Mouse (Mus musculus): Measurements from ENCODE around the gene BC048679. TPM values are rescaled to one million over a fixed set of nuclear protein-coding genes. Genes with fewer than 3 reads are reported as not detected.
A peak's percentile ranks its signal among the peaks of the same experiment; 100 is the strongest.
"Not testable (repeated sequence)": the region's sequence is repeated elsewhere in the genome, so short reads cannot be mapped to it uniquely, and the experiment has no call there.

BC048679 gene
- total RNA-seq, 2 experiments from 2014 or later = not detected

DNA sequence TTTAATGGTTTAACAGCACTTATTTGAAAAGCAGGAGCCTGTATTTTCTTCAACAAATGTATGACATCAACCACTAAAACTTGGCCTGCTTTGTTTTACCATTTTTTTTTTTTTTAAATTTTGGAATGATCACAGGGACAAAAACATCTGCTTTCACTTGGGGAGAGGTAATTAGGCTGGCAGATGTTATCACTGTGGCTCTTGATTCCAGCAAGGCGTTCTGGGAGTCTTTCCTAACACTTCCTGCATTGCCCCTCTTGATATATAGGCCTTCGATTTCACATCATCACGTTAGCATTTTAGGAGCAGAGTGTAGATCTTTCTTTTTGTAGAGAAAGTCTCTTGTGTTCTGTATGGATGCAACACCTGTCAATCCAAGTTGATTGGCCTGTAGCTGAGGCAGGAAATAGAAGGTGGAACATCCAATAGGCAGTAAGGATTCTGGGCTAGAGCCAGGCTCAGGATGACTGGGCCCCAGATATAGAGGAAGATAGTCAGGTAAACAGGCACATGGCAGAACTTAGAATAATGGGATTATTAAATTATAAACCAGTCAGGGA, 18.5 kb downstream of the BC048679 start:
- intact Hi-C loops (cut with DNase I) = no loop called here

GRCm38 (mm10) chr7:81478261-81478660, 19.8 kb downstream of the BC048679 start:
- intact Hi-C loops (cut with DNase I); DNase-seq (ENCODE audit: low spot score): not testable (repeated sequence)

More for the DNA sequence above, 18.5 kb downstream of the BC048679 start:
- no peak for DNase-seq (ENCODE audit: low spot score)

GRCm38 (mm10) chr7:81476833-81477232, 21.2 kb downstream of the BC048679 start:
- intact Hi-C loops (cut with DNase I) = no loop called here
- no peak for DNase-seq (ENCODE audit: low spot score)

DNA sequence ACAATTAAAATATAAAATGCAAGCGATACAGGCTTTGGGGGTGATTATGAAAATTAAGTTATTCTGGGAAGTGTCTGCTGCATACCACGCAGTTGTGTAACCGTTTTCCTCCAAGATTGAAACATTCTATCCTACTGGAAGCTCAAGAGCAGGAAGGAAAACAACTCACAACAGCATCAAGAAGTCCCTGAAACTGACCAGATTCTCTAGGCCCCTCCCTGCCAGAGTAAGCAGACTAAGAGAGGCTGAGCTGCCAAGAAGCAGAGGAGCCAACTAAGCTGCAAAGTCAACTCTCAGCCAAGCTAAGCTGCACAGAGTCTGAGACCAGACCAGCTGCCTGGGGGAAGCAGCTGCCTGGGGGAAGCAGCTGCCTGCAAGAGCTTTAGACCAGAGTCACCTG, 22.9 kb downstream of the BC048679 start:
- no peak for DNase-seq (ENCODE audit: low spot score)
- intact Hi-C loops (cut with DNase I) = no loop called here

DNA sequence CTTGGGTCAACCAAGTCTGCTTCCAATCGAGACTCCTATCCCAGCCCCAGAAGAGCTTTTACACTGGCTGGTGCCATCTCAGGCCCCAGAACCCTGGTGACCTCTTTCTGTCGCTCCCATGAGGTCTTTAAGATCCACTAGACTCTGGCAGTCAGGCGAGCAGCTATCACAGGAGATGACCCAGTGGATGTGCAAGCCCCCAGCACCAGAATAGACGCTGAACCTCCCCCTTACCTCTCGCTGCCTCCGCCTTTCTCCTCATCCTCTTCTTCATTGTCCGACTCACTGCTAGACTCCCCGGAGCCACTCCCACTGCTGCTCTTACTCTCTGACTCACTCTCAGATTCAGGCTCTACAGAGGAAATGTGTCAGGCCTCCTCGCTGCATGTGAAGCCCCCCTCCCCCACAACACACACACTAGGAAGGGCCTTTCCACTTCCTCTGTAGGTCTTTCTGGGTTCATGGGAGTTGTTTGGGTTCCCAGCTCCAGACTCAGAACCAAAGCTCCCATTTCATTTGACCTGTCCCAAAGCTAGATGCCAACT, 33.1 kb downstream of the BC048679 start:
- no peak for DNase-seq (ENCODE audit: low spot score)
- intact Hi-C loops (cut with DNase I) = no loop called here

GRCm38 (mm10) chr7:81464116-81464515, 34.0 kb downstream of the BC048679 start:
- no peak for DNase-seq (ENCODE audit: low spot score)
- intact Hi-C loops (cut with DNase I) = no loop called here

DNA sequence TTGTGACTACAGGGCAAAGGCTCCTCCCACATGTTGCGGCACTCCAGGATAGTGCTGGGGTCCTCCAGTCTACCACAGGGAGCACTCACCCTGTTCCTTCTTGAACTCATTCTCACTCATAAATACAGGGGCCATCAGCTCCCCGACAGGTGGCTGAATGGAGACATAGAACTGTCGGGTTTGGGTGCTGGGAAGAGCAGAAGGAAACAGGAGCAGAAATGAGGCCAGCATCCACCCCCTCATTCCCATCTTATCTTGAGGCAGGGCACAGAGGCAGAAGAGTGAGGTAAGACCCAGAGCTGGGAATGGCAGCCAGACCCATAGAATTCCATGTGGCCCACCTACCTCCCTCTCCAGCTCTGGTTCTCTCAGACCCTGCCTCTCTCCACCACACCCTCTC, 35.3 kb downstream of the BC048679 start:
- intact Hi-C loops (cut with DNase I) = no loop called here
- DNase-seq (ENCODE audit: low spot score) = no peak

DNA sequence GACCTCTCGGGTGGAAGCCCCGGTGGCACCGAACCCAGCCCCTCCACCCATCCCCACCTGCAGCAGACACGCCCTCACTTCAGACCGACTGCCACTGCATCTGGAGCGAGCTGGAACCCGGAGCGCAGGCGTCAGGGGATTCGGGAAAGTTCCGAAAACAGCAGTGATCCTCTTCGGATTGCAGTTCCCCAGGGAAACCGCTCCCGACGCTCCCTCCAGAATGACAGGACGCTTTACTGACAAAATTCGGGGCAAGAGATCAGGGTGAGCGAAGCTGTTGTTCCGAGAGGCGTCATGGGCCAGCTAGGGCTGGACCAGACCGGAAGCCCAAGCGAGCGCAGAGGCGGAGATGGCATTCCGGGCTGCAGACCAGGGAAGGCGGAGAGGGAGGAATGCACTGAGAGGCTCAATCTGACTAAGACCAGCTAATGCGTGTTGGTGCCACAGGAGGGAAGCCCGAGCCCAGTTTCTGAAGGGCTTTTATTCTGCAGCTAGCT, 42.9 kb downstream of the BC048679 start, which contains the start of gene Cpeb1:
Cpeb1 (minus strand) TSS at position 311 of the 497 bp plus-strand sequence.
- intact Hi-C loops (cut with DNase I) = no loop called here
- peak; percentile 70 for DNase-seq (ENCODE audit: low spot score)

GRCm38 (mm10) chr7:81454331-81455039, 43.6 kb downstream of the BC048679 start:
- intact Hi-C loops (cut with DNase I) = no loop called here

GRCm38 (mm10) chr7:81453443-81454274, 44.4 kb downstream of the BC048679 start:
- intact Hi-C loops (cut with DNase I) = no loop called here
- DNase-seq (ENCODE audit: low spot score) = peak; percentile 4

More at GRCm38 (mm10) chr7:81454331-81455039, 43.6 kb downstream of the BC048679 start:
- DNase-seq (ENCODE audit: low spot score) = peak; percentile 42

DNA sequence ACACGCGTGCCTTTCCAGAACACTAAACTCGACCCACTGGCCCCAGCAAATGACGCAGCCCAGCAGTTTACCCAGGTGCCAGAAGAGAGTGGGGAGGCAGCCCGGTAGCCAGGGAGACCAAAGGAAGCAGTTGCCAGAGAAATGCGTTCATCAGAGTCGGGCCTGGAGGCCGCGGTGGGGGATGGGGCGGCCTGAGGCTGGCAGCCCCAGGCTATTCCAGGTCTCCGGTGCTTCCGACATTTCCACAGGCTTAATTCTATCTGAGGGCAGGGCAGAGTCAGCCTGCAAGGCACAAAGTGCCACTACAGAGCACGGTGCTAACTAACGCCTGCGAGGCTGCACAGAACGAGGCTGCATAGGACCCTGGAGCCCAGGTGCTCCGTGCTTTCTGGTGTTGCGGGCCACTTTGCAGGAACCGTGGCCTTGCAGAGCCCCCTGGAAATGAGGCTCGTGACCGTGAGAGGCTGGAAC, 45.1 kb downstream of the BC048679 start:
- no peak for DNase-seq (ENCODE audit: low spot score)
- intact Hi-C loops (cut with DNase I) = no loop called here

Other genes starting within 250 kb of the BC048679 start
- gene Rps17, start 153.0 kb downstream of the BC048679 start, total RNA-seq (2021) = 100 to 1,000 TPM; 798 to 858 TPM
- gene Cpeb1, start 42.8 kb downstream of the BC048679 start, total RNA-seq (2021) = 10 to 100 TPM in 1 of 2 experiments, 1 to 10 TPM in 1; 7.0 to 12.3 TPM
- not detected for gene Ap3b2, start 4.4 kb downstream of the BC048679 start, total RNA-seq (2021)
- 100 to 1,000 TPM; 300 to 302 TPM for gene Fsd2, start 68.7 kb upstream of the BC048679 start, total RNA-seq (2021)
- 1 to 10 TPM; 8.2 to 9.4 TPM for gene Whamm, start 73.0 kb upstream of the BC048679 start, total RNA-seq (2021)
- 100 to 1,000 TPM; 102 to 112 TPM for gene Homer2, start 209.2 kb upstream of the BC048679 start, total RNA-seq (2021)

Data from heart, postnatal 25 days (tissue).